Mouse (Mus musculus) layer of hippocampus, adult 8-10 months (tissue): Measurements from ENCODE around the gene Gm21905. TPM values are rescaled to one million over a fixed set of nuclear protein-coding genes. Genes with fewer than 3 reads are reported as not detected.

Source experiments
- DNase-seq, 2 experiments: peaks; one replicate each; pipeline ENCODE4 v3.0.0; 2022; ENCODE audit warnings: low spot score in 2 of 2
- total RNA-seq, 4 experiments: library from RNA; stranded (reverse); gene quantifications; 2 replicates each; pipeline ENCODE4 v1.2.4; 2022

Gm21905 gene
- total RNA-seq, result not detected

GRCm38 (mm10) chr5:67946321-67946720, at the start of gene Gm21905:
Gene Gm21905, minus strand, starts transcription at chr5:67946421.
- no peak for DNase-seq

- DNase-seq, result no peak
Measured at GRCm38 (mm10) chr5:67990426-67990825, 44.2 kb upstream of the Gm21905 start.

GRCm38 (mm10) chr5:67981946-67982526, 35.8 kb upstream of the Gm21905 start:
- no peak for DNase-seq

- no peak for DNase-seq
Measured at GRCm38 (mm10) chr5:67969536-67969935, 23.3 kb upstream of the Gm21905 start.

- DNase-seq, result no peak
Measured at GRCm38 (mm10) chr5:67961708-67962629, 15.7 kb upstream of the Gm21905 start.

GRCm38 (mm10) chr5:67955486-67955885, 9.3 kb upstream of the Gm21905 start:
- DNase-seq, result no peak

GRCm38 (mm10) chr5:67954097-67954496, 7.9 kb upstream of the Gm21905 start:
- DNase-seq, result no peak

GRCm38 (mm10) chr5:67948074-67948473, 1.9 kb upstream of the Gm21905 start:
- DNase-seq, result no peak

GRCm38 (mm10) chr5:67947006-67947405, 785 bp upstream of the Gm21905 start:
- no peak for DNase-seq

GRCm38 (mm10) chr5:67944074-67944785, 2.0 kb downstream of the Gm21905 start:
- DNase-seq, result no peak

GRCm38 (mm10) chr5:67943199-67943598, 3.0 kb downstream of the Gm21905 start:
- no peak for DNase-seq

GRCm38 (mm10) chr5:67941369-67941768, 4.9 kb downstream of the Gm21905 start, which contains the start of gene Gm5108:
Gene Gm5108, plus strand, starts transcription at chr5:67941669.
- DNase-seq, result no peak

GRCm38 (mm10) chr5:67931623-67932022, 14.6 kb downstream of the Gm21905 start:
- no peak for DNase-seq

- no peak for DNase-seq
Measured at GRCm38 (mm10) chr5:67930584-67930983, 15.6 kb downstream of the Gm21905 start.

- DNase-seq, result no peak
Measured at GRCm38 (mm10) chr5:67904555-67904954, 41.7 kb downstream of the Gm21905 start.

- DNase-seq, result no peak
Measured at GRCm38 (mm10) chr5:67898921-67899320, 47.3 kb downstream of the Gm21905 start.

GRCm38 (mm10) chr5:67884422-67885210, 61.6 kb downstream of the Gm21905 start:
- peak; percentile 10 to 26 for DNase-seq

GRCm38 (mm10) chr5:67883564-67884171, 62.6 kb downstream of the Gm21905 start:
- no peak for DNase-seq
